Mouse (Mus musculus): ENCODE data around the gene Slc17a1. TPM values are rescaled to one million over a fixed set of nuclear protein-coding genes. Genes with fewer than 3 reads are reported as not detected.

Slc17a1 gene
- polyA plus RNA-seq, 1 experiment = 0.13 TPM

- Histone ChIP-seq H3K27ac (ENCODE audit: control insufficient read depth, insufficient read depth, low read length) (no peak overlapping the region), H3K36me3 (ENCODE audit: control insufficient read depth, insufficient read depth, low read length) (no peaks in the 10 kb centered on the region), H3K27me3 (ENCODE audit: control insufficient read depth, insufficient read depth, low read length) (no peaks in the 10 kb centered on the region), H3K4me3 (ENCODE audit: control insufficient read depth, insufficient read depth, low read length) (no peak overlapping the region), H3K4me1 (replicated peaks; ENCODE audit: control insufficient read depth, insufficient read depth, low read length) (no peaks in the 10 kb centered on the region)
- WGBS = 94% methylated on average over 5 of the region's 5 CpGs
- no peak for DNase-seq
- no peak for TF ChIP-seq POLR2A (IDR thresholded peaks at IDR 0.05; ENCODE audit: control insufficient read depth, extremely low read depth, insufficient read depth, low read length, poor library complexity)
- no peak for TF ChIP-seq CTCF (IDR thresholded peaks at IDR 0.05; ENCODE audit: borderline replicate concordance, control insufficient read depth, extremely low read depth, insufficient read depth, low read length, poor library complexity)
These were observed 30.9 kb upstream of the Slc17a1 start for GRCm38 (mm10) chr13:23836630-23837029.

GRCm38 (mm10) chr13:23839308-23839707, 28.2 kb upstream of the Slc17a1 start, which contains the start of gene Slc17a3:
Slc17a3 (plus strand) TSS chr13:23839434.
- no peak within 1 kb of the TSS for H3K27ac ChIP-seq (ENCODE audit: control insufficient read depth, insufficient read depth, low read length)
- TF ChIP-seq POLR2A (IDR thresholded peaks at IDR 0.05; ENCODE audit: control insufficient read depth, extremely low read depth, insufficient read depth, low read length, poor library complexity) (no peak), CTCF (IDR thresholded peaks at IDR 0.05; ENCODE audit: borderline replicate concordance, control insufficient read depth, extremely low read depth, insufficient read depth, low read length, poor library complexity) (no peak)
- WGBS = 85% methylated on average over 2 of the region's 2 CpGs
- no peaks in the 10 kb centered on the region for H3K36me3 ChIP-seq (ENCODE audit: control insufficient read depth, insufficient read depth, low read length)
- no peaks in the 10 kb centered on the region for H3K27me3 ChIP-seq (ENCODE audit: control insufficient read depth, insufficient read depth, low read length)
- H3K4me1 ChIP-seq (replicated peaks; ENCODE audit: control insufficient read depth, insufficient read depth, low read length) = no peaks in the 10 kb centered on the region
- no peak for DNase-seq
- no peak within 1 kb of the TSS for H3K4me3 ChIP-seq (ENCODE audit: control insufficient read depth, insufficient read depth, low read length)

- Histone ChIP-seq H3K36me3 (ENCODE audit: control insufficient read depth, insufficient read depth, low read length) (no peaks in the 10 kb centered on the region), H3K4me1 (replicated peaks; ENCODE audit: control insufficient read depth, insufficient read depth, low read length) (no peaks in the 10 kb centered on the region), H3K27ac (ENCODE audit: control insufficient read depth, insufficient read depth, low read length) (no peak overlapping the region), H3K4me3 (ENCODE audit: control insufficient read depth, insufficient read depth, low read length) (no peak overlapping the region), H3K27me3 (ENCODE audit: control insufficient read depth, insufficient read depth, low read length) (no peaks in the 10 kb centered on the region)
- DNase-seq = no peak
- 96% methylated on average over 4 of the region's 4 CpGs for WGBS
- no peak for TF ChIP-seq POLR2A (IDR thresholded peaks at IDR 0.05; ENCODE audit: control insufficient read depth, extremely low read depth, insufficient read depth, low read length, poor library complexity)
- TF ChIP-seq CTCF (IDR thresholded peaks at IDR 0.05; ENCODE audit: borderline replicate concordance, control insufficient read depth, extremely low read depth, insufficient read depth, low read length, poor library complexity) = no peak
These were observed 21.7 kb upstream of the Slc17a1 start for GRCm38 (mm10) chr13:23845851-23846250.

GRCm38 (mm10) chr13:23849299-23849698, 18.3 kb upstream of the Slc17a1 start:
- no peak for DNase-seq
- Histone ChIP-seq H3K27me3 (ENCODE audit: control insufficient read depth, insufficient read depth, low read length) (no peaks in the 10 kb centered on the region), H3K36me3 (ENCODE audit: control insufficient read depth, insufficient read depth, low read length) (no peaks in the 10 kb centered on the region), H3K27ac (ENCODE audit: control insufficient read depth, insufficient read depth, low read length) (no peak overlapping the region), H3K4me3 (ENCODE audit: control insufficient read depth, insufficient read depth, low read length) (no peak overlapping the region), H3K4me1 (replicated peaks; ENCODE audit: control insufficient read depth, insufficient read depth, low read length) (no peaks in the 10 kb centered on the region)
- no peak for TF ChIP-seq POLR2A (IDR thresholded peaks at IDR 0.05; ENCODE audit: control insufficient read depth, extremely low read depth, insufficient read depth, low read length, poor library complexity)
- TF ChIP-seq CTCF (IDR thresholded peaks at IDR 0.05; ENCODE audit: borderline replicate concordance, control insufficient read depth, extremely low read depth, insufficient read depth, low read length, poor library complexity) = no peak
- WGBS = 88% methylated on average over 2 of the region's 2 CpGs

- DNase-seq = no peak
- no peaks in the 10 kb centered on the region for H3K36me3 ChIP-seq (ENCODE audit: control insufficient read depth, insufficient read depth, low read length)
- WGBS = 75% methylated on average over 3 of the region's 3 CpGs
These were observed 11.1 kb upstream of the Slc17a1 start for GRCm38 (mm10) chr13:23856401-23856800.

GRCm38 (mm10) chr13:23861815-23862214, 5.7 kb upstream of the Slc17a1 start:
- no peak overlapping the region for H3K4me3 ChIP-seq (ENCODE audit: control insufficient read depth, insufficient read depth, low read length)
- H3K36me3 ChIP-seq (ENCODE audit: control insufficient read depth, insufficient read depth, low read length) = no peaks in the 10 kb centered on the region
- H3K27ac ChIP-seq (ENCODE audit: control insufficient read depth, insufficient read depth, low read length) = no peak overlapping the region
- H3K27me3 ChIP-seq (ENCODE audit: control insufficient read depth, insufficient read depth, low read length) = no peaks in the 10 kb centered on the region
- H3K4me1 ChIP-seq (replicated peaks; ENCODE audit: control insufficient read depth, insufficient read depth, low read length) = no peaks in the 10 kb centered on the region
- no peak for DNase-seq
- TF ChIP-seq POLR2A (IDR thresholded peaks at IDR 0.05; ENCODE audit: control insufficient read depth, extremely low read depth, insufficient read depth, low read length, poor library complexity) = no peak
- TF ChIP-seq CTCF (IDR thresholded peaks at IDR 0.05; ENCODE audit: borderline replicate concordance, control insufficient read depth, extremely low read depth, insufficient read depth, low read length, poor library complexity) = no peak

More at GRCm38 (mm10) chr13:23856401-23856800, 11.1 kb upstream of the Slc17a1 start:
- Histone ChIP-seq H3K4me3 (ENCODE audit: control insufficient read depth, insufficient read depth, low read length) (no peak overlapping the region), H3K27ac (ENCODE audit: control insufficient read depth, insufficient read depth, low read length) (no peak overlapping the region), H3K4me1 (replicated peaks; ENCODE audit: control insufficient read depth, insufficient read depth, low read length) (no peaks in the 10 kb centered on the region), H3K27me3 (ENCODE audit: control insufficient read depth, insufficient read depth, low read length) (no peaks in the 10 kb centered on the region)
- TF ChIP-seq POLR2A (IDR thresholded peaks at IDR 0.05; ENCODE audit: control insufficient read depth, extremely low read depth, insufficient read depth, low read length, poor library complexity) = no peak
- TF ChIP-seq CTCF (IDR thresholded peaks at IDR 0.05; ENCODE audit: borderline replicate concordance, control insufficient read depth, extremely low read depth, insufficient read depth, low read length, poor library complexity) = no peak

- 94% methylated on average over 9 of the region's 9 CpGs for WGBS
- H3K27me3 ChIP-seq (ENCODE audit: control insufficient read depth, insufficient read depth, low read length) = no peaks in the 10 kb centered on the region
- no peak overlapping the region for H3K4me3 ChIP-seq (ENCODE audit: control insufficient read depth, insufficient read depth, low read length)
- no peaks in the 10 kb centered on the region for H3K4me1 ChIP-seq (replicated peaks; ENCODE audit: control insufficient read depth, insufficient read depth, low read length)
- H3K27ac ChIP-seq (ENCODE audit: control insufficient read depth, insufficient read depth, low read length) = no peak overlapping the region
- TF ChIP-seq POLR2A (IDR thresholded peaks at IDR 0.05; ENCODE audit: control insufficient read depth, extremely low read depth, insufficient read depth, low read length, poor library complexity) = no peak
- no peak for TF ChIP-seq CTCF (IDR thresholded peaks at IDR 0.05; ENCODE audit: borderline replicate concordance, control insufficient read depth, extremely low read depth, insufficient read depth, low read length, poor library complexity)
- H3K36me3 ChIP-seq (ENCODE audit: control insufficient read depth, insufficient read depth, low read length) = no peaks in the 10 kb centered on the region
- DNase-seq = no peak
These were observed 2.8 kb upstream of the Slc17a1 start for GRCm38 (mm10) chr13:23864711-23865110.

Measured in thymus, adult 2 months (tissue).